Mouse (Mus musculus) limb, embryonic 10.5 days (tissue): ENCODE results near the gene Serping1. TPM values are rescaled to one million over a fixed set of nuclear protein-coding genes. Genes with fewer than 3 reads are reported as not detected.
"Not testable (repeated sequence)": the region's sequence is repeated elsewhere in the genome, so short reads cannot be mapped to it uniquely, and the experiment has no call there.

ENCODE experiments used
- DNase-seq: peaks from one replicate; pipeline ENCODE4 v3.0.0-alpha.2; 2017; ENCODE audit warnings: low spot score
- H3K27ac ChIP-seq: fragments of 300-500 bp; sonication (generic); 2 replicates; pipeline ENCODE4 v1.5.1; 2016; ENCODE audit warnings: mild to moderate bottlenecking
- H3K27me3 ChIP-seq: fragments of 300-500 bp; sonication (generic); 2 replicates; pipeline ENCODE4 v1.6.1; 2016; ENCODE audit warnings: low read depth, mild to moderate bottlenecking; ENCODE audit not compliant: poor library complexity, severe bottlenecking
- H3K36me3 ChIP-seq: fragments of 300-500 bp; sonication (generic); 2 replicates; pipeline ENCODE4 v1.6.1; 2016; ENCODE audit warnings: mild to moderate bottlenecking, moderate library complexity
- H3K4me1 ChIP-seq: fragments of 300-500 bp; sonication (generic); 2 replicates; pipeline ENCODE4 v1.6.1; 2016
- H3K4me3 ChIP-seq: fragments of 300-500 bp; sonication (generic); 2 replicates; pipeline ENCODE4 v1.5.1; 2016; ENCODE audit warnings: mild to moderate bottlenecking, moderate library complexity
- H3K9me3 ChIP-seq: fragments of 300-500 bp; sonication (generic); replicated peaks from 2 replicates; pipeline ENCODE4 v1.6.1; 2016; ENCODE audit warnings: mild to moderate bottlenecking
- WGBS: fragments of 180-500 bp; shearing (Covaris S2); methylation state at CpG from one replicate; pipeline ENCODE4 v1.1.7; 2016; 5-methylcytosine and 5-hydroxymethylcytosine counted together
- polyA plus RNA-seq: library from polyadenylated mRNA; unstranded; fragments of >200 nt; fragmentation: Nextera tagmentation; extraction: Ambion mirVana; gene quantifications from 2 replicates; pipeline ENCODE4 v1.2.1, GENCODE M21; 2016

Serping1 gene
- polyA plus RNA-seq, 1 experiment from 2014 or later = 10.8 TPM

DNA sequence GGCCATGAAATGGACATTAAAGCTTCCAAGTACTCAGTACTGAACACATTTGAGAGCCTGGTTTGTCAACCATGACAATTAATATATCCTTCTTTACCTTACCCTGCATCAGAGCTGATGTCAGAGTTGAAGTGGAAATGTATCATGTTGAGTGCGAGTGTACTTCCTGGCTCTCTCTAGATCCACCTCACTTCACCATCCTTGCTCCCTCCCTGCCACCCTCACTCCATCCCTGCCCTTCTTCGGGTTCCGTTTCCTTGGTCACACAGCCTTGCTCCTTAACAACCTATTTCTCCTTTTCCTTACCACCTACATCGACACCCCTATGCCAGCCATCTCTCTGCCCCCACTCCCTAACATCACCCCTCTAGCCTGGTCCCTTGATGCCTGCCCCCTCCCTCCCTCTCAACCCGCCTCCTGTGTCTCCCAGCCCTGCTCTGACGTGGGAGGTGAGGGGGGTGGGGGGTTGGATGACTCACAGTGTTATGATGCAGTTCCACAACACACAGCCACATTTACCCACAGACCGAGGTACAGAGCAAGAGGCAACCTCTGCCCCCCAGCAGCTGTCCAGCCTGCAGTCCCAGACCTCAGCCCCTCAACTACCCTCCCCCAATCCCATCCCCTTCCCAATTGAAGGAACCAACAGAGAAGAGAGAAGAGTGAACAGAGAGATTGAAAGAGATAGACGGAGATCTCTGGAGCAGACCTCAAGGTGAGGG, 41.5 kb downstream of the Serping1 start, which contains the start of gene Ypel4:
Gene Ypel4, plus strand, starts transcription at position 480 of the 722 bp plus-strand sequence.
- Histone ChIP-seq H3K27ac (peak within 1 kb of the TSS; percentile 83), H3K4me1 (peaks cover 56% of the 10 kb centered on the region), H3K4me3 (peak within 1 kb of the TSS; percentile 56), H3K27me3 (no peaks in the 10 kb centered on the region), H3K36me3 (no peaks in the 10 kb centered on the region), H3K9me3 (no peaks in the 10 kb centered on the region)
- WGBS = 2% methylated on average over 8 of the region's 8 CpGs
- peak; percentile 57 for DNase-seq

DNA sequence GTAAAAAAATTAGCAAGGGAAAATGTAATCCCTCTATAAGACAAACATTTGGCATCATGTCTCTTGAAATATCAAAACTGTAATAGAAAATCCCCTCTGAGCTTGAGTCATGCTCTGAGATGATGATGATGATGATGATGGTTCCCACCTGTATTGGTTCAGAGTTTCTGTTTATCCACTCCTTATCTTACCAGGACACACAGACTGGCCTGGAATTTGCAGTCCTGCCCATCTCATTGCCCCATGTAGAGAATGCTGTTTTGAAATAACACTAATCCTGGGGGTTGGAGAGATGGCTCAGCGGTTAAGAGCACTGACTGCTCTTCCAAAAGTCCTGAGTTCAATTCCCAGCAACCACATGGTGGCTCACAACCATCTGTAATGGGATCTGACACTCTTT, 42.9 kb downstream of the Serping1 start:
- no peaks in the 10 kb centered on the region for H3K9me3 ChIP-seq
- no peak overlapping the region for H3K4me3 ChIP-seq
- H3K36me3 ChIP-seq = no peaks in the 10 kb centered on the region
- WGBS = 84% methylated on average over 1 of the region's 1 CpGs
- no peak overlapping the region for H3K27ac ChIP-seq
- H3K27me3 ChIP-seq = no peaks in the 10 kb centered on the region
- no peak for DNase-seq
- H3K4me1 ChIP-seq = peaks cover 48% of the 10 kb centered on the region

DNA sequence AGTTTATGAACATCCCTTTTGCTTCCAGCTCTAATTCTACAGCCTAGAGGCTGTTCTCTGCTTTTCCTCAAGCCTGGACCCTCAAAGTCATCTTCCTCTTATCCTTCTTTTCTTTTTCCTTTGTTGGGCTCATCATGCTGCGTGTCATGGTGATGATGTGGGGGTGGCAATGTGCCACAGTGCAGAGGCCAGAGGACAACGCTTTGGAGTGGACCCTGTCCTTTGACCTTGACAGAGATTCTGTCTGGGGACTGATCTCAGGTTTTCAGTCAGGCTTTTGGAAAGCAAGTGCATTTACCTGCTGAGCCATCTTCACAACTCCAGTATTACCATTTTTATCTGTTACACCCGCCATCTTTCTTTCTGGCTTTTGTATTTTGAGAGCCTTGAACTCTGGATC, 44.0 kb downstream of the Serping1 start:
- DNase-seq = no peak
- no peak overlapping the region for H3K4me3 ChIP-seq
- no peak overlapping the region for H3K27ac ChIP-seq
- peaks cover 44% of the 10 kb centered on the region for H3K4me1 ChIP-seq
- 80% methylated on average over 3 of the region's 3 CpGs for WGBS
- H3K36me3 ChIP-seq = no peaks in the 10 kb centered on the region
- no peaks in the 10 kb centered on the region for H3K9me3 ChIP-seq
- H3K27me3 ChIP-seq = no peaks in the 10 kb centered on the region

DNA sequence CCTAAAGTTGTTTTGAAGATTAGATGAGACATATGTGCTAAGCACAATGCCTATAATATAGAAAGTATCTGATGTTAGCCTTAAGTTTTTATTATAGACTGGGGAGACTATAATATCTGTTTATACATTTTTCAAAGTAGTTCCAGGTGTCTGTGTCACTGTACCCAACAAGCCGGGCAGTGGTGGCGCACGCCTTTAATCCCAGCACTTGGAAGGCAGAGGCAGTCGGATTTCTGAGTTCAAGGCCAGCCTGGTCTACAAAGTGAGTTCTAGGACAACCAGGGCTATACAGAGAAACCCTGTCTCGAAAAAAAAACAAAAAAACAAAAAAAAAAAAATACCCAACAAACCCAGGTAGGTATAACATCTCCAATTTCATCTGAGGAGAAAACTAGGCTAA, 47.1 kb downstream of the Serping1 start:
- H3K27ac ChIP-seq, H3K9me3 ChIP-seq, H3K4me3 ChIP-seq, H3K27me3 ChIP-seq, DNase-seq: not testable (repeated sequence)
- 86% methylated on average over 5 of the region's 5 CpGs for WGBS
- peaks cover 27% of the 10 kb centered on the region for H3K36me3 ChIP-seq
- H3K4me1 ChIP-seq = peaks cover 23% of the 10 kb centered on the region

DNA sequence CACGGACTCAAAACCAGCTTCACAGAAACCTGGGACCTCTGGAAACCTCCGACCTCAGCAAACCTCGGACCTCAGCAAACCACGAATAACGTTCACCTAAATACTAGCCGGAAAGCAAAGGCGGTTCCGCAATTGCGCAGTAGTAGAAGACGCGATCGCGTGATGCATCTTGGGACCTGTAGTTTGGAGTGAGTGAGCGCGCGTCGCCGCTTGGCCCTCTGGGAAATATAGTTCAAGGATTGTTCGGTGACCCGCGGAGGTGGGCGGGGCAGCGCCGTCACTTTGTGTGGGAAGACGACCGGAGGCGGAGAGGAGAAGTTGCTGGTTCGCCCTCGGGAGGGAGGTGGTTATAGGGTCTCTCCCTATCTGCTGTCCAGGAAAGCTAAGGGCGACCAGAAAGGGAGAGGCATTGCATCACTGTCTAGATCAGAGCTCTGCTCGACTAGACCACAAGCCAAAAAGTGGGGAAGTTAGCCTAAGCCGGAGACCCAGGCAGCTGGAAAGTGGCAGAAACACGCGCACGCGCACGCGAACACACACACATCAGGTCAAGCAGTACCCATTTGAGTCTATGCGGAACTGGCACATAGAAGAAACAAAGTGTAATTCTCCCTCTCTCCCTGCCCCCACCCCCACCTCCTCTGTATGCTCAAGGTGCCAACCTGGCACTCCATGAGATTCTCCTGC, 47.9 kb downstream of the Serping1 start, which contains the start of gene Clp1:
Gene Clp1, minus strand, starts transcription at position 179 of the 687 bp plus-strand sequence.
- peak within 1 kb of the TSS; percentile 88 for H3K27ac ChIP-seq
- H3K9me3 ChIP-seq = no peaks in the 10 kb centered on the region
- H3K4me3 ChIP-seq = peak within 1 kb of the TSS; percentile 66
- no peaks in the 10 kb centered on the region for H3K27me3 ChIP-seq
- peak; percentile 95 for DNase-seq
- H3K36me3 ChIP-seq = peaks cover 33% of the 10 kb centered on the region
- WGBS = under 1% methylated on average over 39 of the region's 39 CpGs
- peaks cover 22% of the 10 kb centered on the region for H3K4me1 ChIP-seq

DNA sequence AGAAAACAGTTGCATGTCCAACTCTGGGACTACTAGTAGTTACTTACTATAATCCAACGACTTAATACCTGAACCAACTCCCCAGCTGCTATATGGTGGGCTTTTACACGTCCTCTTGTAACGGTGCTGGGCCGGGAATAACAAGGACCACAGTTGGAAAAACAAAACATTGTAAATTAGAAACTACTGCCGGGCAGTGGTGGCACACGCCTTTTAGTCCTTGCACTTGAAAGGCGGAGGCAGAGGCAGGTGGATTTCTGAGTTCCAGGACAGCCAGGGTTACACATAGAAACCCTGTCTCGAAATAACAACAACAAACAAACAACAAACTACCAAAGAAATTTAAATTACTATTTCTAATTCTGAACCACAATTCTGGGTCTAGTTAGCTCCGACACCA, 48.5 kb downstream of the Serping1 start:
- WGBS = 5% methylated on average over 9 of the region's 9 CpGs

DNA sequence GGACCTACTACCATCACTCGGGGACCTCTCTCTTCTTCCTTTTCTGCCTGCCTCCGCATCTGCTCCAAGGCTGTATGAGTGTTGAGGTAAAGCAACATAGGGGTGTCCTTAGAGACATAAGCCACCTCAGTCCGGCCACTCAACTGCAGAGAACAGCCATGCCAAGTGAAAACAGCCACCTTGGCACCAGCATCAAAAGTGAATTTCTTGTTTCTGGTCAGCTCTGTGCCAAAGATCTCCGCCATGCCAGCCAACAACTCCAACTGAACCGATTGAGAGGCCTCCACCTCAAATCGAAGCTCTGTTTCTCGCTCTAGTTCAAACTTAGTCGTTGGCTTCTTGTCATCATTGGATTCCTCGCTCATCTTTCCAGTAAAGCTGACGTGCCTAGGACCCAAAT, 49.5 kb downstream of the Serping1 start:
- DNase-seq = no peak
- no peaks in the 10 kb centered on the region for H3K9me3 ChIP-seq
- peaks cover 22% of the 10 kb centered on the region for H3K4me1 ChIP-seq
- peaks cover 46% of the 10 kb centered on the region for H3K36me3 ChIP-seq
- WGBS = 95% methylated on average over 10 of the region's 10 CpGs
- H3K27me3 ChIP-seq = no peaks in the 10 kb centered on the region
- H3K4me3 ChIP-seq = no peak overlapping the region
- H3K27ac ChIP-seq = no peak overlapping the region

More for the DNA sequence above, 48.5 kb downstream of the Serping1 start:
- Histone ChIP-seq H3K4me1 (peaks cover 22% of the 10 kb centered on the region), H3K27me3 (no peaks in the 10 kb centered on the region), H3K9me3 (no peaks in the 10 kb centered on the region), H3K27ac (peak overlapping the region; percentile 88), H3K4me3 (peak overlapping the region; percentile 66), H3K36me3 (peaks cover 38% of the 10 kb centered on the region)
- DNase-seq = no peak

DNA sequence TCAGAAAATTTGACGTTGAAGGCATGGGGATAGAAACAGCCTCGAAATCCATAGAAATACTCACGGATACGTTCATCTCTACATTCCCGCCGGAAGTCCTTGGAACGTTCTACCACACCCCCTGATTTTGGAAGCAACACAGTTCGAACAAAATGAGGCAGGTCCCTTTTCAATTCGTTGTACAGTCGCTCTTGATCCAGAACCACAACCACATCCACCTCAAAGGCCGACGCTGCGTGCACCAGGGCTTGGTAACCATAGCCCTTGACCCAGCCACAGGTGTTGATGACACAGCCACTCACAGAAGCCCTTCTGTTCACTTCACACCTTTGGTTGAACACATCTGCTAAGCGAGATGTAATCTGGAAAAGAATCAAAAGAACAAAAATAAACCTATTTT, 51.4 kb downstream of the Serping1 start:
- no peak for DNase-seq
- Histone ChIP-seq H3K4me1 (peaks cover 22% of the 10 kb centered on the region), H3K36me3 (peaks cover 46% of the 10 kb centered on the region), H3K9me3 (no peaks in the 10 kb centered on the region), H3K27me3 (no peaks in the 10 kb centered on the region), H3K27ac (no peak overlapping the region), H3K4me3 (no peak overlapping the region)
- WGBS = 94% methylated on average over 14 of the region's 14 CpGs

DNA sequence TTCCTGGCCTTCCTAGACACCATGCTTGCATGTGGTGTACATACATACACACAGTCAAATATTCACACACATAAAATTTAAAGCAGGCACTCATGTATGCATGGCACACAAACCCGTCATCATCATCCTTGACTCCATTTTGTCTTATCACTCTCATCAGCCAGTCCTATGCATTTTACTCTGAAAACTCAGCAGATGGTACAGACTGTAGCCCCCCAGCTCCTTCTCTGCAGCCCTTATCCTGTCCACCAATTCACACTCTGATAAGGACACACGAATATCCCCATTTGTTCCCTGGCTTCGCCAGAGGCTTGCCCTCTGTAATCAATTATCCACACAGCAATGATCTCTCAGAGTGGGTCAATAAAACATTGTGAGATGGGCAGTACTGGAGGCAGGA, 54.1 kb downstream of the Serping1 start:
- peaks cover 15% of the 10 kb centered on the region for H3K4me1 ChIP-seq
- H3K27me3 ChIP-seq = no peaks in the 10 kb centered on the region
- no peak overlapping the region for H3K27ac ChIP-seq
- H3K4me3 ChIP-seq = no peak overlapping the region
- H3K36me3 ChIP-seq = peaks cover 46% of the 10 kb centered on the region
- DNase-seq = no peak
- 82% methylated on average over 3 of the region's 3 CpGs for WGBS
- H3K9me3 ChIP-seq = no peaks in the 10 kb centered on the region

DNA sequence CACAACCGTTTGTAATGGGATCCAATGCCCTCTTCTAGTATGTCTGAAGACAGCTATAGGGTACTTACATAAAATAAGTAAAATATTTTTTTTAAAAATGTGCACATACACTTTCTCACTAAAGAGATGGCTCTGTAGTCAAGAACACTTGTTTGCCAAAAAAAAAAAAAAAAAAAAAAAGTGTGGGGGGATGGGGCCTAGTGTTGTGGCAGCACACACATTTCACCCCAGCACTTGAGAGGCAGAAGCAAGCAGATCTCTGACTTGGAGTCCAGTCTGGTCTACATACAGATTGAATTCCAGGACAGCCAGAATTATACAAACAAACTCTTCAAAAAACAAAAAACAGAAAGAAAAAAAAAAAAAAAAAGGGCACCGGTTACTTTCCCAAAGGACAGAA, 54.5 kb downstream of the Serping1 start:
- peaks cover 12% of the 10 kb centered on the region for H3K4me1 ChIP-seq
- 93% methylated on average over 2 of the region's 2 CpGs for WGBS
- DNase-seq = no peak
- no peak overlapping the region for H3K4me3 ChIP-seq
- no peaks in the 10 kb centered on the region for H3K9me3 ChIP-seq
- peaks cover 45% of the 10 kb centered on the region for H3K36me3 ChIP-seq
- H3K27ac ChIP-seq = no peak overlapping the region
- no peaks in the 10 kb centered on the region for H3K27me3 ChIP-seq

DNA sequence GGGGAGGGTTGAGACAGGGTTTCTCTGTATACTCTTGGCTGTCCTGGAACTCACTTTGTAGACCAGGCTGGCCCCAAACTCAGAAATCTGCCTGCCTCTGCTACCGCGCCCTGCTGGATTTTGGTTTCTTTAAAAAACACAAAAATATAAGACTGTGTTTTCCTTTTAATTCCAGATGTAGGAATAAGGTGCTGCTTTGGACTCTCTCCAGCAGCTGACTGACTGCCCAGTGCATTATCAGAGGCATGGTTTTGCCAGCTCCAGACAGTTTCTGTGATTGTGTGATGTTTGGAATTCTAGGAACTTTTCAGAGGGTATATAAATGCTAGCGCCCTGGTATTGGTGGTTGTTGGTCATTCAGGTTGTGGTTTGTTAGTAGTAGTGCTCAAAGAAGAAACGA, 57.9 kb downstream of the Serping1 start:
- H3K36me3 ChIP-seq = peaks cover 14% of the 10 kb centered on the region
- H3K4me3 ChIP-seq = no peak overlapping the region
- no peak for DNase-seq
- H3K9me3 ChIP-seq = no peaks in the 10 kb centered on the region
- WGBS = 93% methylated on average over 4 of the region's 4 CpGs
- H3K4me1 ChIP-seq = peaks cover 19% of the 10 kb centered on the region
- H3K27ac ChIP-seq = no peak overlapping the region
- no peaks in the 10 kb centered on the region for H3K27me3 ChIP-seq

DNA sequence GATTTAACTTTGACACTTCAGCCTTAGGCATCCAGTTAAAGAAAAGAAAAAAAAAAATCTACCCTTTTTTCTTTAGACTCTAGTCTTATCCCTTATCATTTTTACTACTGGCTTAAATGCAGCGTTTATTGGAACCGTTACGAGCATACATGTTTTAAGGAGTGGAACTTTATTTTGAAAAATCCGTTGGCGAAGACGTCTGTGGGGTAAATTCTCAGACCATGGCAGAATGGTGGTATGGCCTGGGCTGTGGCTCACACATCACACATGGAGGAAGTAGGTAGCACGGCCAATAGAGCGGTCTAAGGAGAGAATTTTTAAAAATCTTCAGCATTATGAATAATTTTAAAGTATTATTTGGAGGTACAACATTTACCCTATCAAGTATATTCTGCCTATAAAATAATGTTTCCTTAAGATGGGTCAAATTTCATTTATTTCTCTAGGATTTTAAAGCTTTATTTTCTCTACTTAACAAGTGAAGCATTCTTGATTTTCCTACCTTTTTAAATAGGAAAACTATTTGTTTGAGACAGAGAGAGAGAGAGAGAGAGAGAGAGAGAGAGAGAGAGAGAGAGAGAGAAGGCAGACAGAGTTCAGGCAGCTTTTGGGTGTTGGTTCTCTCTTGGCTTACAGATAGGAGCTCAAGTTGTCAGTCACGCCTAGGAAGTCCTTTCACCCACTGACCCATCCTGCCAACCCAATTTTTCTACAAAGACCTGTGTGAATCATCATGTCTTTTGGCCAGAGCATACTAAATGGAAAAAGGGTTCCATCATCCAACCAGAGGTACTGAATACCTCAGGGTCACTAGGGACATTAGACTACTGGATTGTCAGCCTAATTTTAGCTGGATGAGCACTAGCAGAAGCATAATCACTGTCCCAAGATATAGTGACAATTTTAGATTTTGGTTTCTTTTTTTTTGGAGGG, 58.6 kb downstream of the Serping1 start:
- WGBS = 40% methylated on average over 9 of the region's 9 CpGs
- H3K27ac ChIP-seq = peak overlapping the region; percentile 96
- DNase-seq = no peak

More for the DNA sequence above, 58.6 kb downstream of the Serping1 start:
- peaks cover 19% of the 10 kb centered on the region for H3K4me1 ChIP-seq
- H3K36me3 ChIP-seq = peaks cover 8% of the 10 kb centered on the region
- no peaks in the 10 kb centered on the region for H3K27me3 ChIP-seq
- H3K4me3 ChIP-seq = peak overlapping the region; percentile 83
- no peaks in the 10 kb centered on the region for H3K9me3 ChIP-seq
